Mouse (Mus musculus): ENCODE measurements around the gene Vmn1r8.
"Not testable (repeated sequence)": the region's sequence is repeated elsewhere in the genome, so short reads cannot be mapped to it uniquely, and the experiment has no call there.

Gene Vmn1r8

DNA sequence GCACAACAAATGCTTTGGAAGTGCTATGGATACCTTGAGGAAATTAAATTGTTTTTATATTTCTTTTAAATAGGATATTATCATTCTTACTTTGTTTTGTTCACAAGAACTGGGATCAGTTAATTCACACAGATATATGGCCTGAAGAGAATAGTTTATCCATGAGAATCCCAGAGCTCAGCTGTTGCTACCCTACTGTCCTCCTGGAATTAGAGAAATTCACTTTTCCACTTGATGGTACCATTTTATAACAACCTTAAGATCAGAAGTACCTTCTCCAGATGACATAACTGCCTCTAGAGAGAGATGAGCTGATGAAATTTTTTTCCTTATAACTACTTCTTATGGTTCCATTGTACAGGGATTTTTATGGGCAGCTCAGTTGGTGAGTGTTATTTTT, at the start of gene Vmn1r8:
TSS of gene Vmn1r8 (plus strand) at position 301 of the 400 bp plus-strand sequence.
- no peak for DNase-seq (ENCODE audit: low read depth, low spot score)

DNA sequence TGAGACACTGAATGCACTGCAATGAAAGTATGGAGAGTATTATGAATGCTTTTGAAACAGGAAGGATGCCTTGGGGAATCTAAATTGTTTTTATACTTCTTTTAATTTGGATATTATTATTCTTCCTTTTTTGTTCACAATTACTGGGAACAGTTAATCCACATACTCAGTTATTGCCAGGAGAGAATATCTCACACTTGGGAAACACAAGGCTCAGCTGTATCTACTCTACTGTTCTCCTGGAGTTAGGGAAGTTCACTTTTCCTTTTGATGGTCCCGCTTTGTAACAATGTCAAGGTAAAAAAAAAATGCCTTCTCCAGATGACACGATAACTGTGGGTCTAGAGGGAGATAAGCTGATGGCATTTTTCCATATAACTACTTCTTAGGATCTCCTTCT, 35.1 kb upstream of the Vmn1r8 start, which contains the start of gene Vmn1r6:
TSS of gene Vmn1r6 (plus strand) at position 301 of the 400 bp plus-strand sequence.
- no peak for DNase-seq (ENCODE audit: low read depth, low spot score)

DNA sequence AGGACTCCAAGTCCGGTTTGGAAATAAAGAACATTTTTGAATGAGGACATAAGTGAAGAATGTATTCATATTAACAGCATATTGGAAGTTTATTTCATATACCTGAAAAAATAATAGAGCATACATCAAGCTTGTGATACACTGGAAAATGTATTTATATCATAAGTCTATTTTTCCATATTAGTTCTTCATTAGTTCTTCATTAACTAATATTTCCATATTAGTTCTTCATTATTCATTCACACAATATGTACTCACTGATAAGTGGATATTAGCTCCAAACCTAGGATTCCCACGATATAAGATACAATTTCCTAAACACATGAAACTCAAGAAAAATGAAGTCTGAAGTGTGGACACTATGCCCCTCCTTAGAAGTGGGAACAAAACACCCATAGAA, 6.9 kb upstream of the Vmn1r8 start, which contains the start of gene Vmn1r7:
TSS of gene Vmn1r7 (minus strand) at position 101 of the 400 bp plus-strand sequence.
- not testable (repeated sequence) for DNase-seq (ENCODE audit: low read depth, low spot score)

DNA sequence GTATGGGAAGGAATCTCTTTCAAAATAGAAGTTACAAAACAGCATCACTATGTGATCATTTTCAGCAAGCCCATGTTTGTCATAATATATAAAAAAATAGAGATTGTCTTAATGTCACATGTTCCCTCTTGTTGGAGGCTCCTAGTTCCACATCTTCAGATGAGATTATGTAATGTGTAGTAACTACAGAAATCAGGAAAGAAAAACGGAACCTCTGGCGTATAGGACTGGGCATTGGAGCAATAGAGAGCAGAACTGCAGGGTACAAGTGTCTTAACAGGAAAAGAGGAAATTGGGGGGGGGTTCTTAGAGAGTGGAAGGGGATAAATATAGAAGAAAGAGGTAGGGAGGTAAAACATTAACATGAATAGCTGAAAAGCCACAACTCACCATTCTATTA, 2.6 kb downstream of the Vmn1r8 start:
- no peak for DNase-seq (ENCODE audit: low read depth, low spot score)

DNA sequence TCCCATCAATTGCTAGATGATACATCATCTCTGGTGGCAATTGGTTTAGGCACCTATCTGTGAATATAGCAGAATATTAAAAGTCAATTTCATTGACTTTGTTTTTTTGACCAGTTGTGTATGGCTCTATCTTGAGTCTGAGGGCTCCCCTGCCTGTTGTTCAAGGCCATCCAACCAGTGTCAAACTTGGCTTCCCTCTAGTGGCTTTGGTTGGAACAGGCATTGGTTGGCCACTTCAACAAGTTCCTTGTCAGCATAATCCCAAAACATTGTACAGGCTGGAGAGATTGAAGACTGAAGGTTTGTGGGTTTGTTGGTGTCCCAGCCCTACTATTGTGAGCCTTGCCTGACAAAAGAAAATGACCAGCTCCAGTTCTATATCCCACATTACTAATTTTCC, 31.6 kb downstream of the Vmn1r8 start:
- DNase-seq (ENCODE audit: low read depth, low spot score) = peak; percentile 1

DNA sequence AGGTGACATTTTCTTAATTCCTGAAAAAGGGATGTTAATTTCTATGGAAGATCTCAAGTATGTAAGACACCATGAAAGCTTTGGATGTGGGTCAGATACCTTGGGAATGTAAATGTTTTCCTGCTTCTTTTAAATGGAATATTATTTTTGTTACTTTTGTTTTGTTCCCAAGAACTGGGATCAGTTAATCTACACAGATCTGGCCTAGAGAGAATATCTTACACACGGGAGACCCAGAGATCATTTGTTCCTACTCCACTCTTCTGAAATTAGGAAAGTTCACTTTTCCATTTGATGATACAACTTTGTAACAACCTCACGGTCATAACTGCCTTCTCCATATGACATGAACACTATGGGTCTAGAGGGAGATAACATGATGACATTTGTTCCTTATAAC, 34.4 kb downstream of the Vmn1r8 start, which contains the start of gene Vmn1r9:
TSS of gene Vmn1r9 (plus strand) at position 301 of the 400 bp plus-strand sequence.
- DNase-seq (ENCODE audit: low read depth, low spot score) = no peak
